Mouse (Mus musculus) hindbrain, embryonic 11.5 days (tissue): ENCODE results near the gene Furin. TPM values are rescaled to one million over a fixed set of nuclear protein-coding genes. Genes with fewer than 3 reads are reported as not detected.
A peak's percentile ranks its signal among the peaks of the same experiment; 100 is the strongest.

Experiments used
- ATAC-seq: fragments of 200-750 bp; cut with Nextera tagmentation; 2 replicates; pipeline ENCODE4 v1.8.0; 2017; ENCODE audit warnings: mild to moderate bottlenecking, moderate TSS enrichment, moderate library complexity; ENCODE audit not compliant: low FRiP score
- DNase-seq: peaks from one replicate; pipeline ENCODE4 v3.0.0-alpha.2; 2015; ENCODE audit warnings: low spot score
- H3K27ac ChIP-seq: fragments of 300-500 bp; sonication (generic); 2 replicates; pipeline ENCODE4 v1.5.1; 2014; ENCODE audit warnings: mild to moderate bottlenecking, low read depth, low read length
- H3K27me3 ChIP-seq: fragments of 300-500 bp; sonication (generic); 2 replicates; pipeline ENCODE4 v1.6.1; 2014; ENCODE audit warnings: mild to moderate bottlenecking, low read length, moderate library complexity, mixed read lengths; ENCODE audit not compliant: control insufficient read depth, insufficient read depth
- H3K36me3 ChIP-seq: fragments of 300-500 bp; sonication (generic); 2 replicates; pipeline ENCODE4 v1.6.1; 2014; ENCODE audit warnings: mild to moderate bottlenecking, low read length, moderate library complexity, mixed read lengths; ENCODE audit not compliant: control insufficient read depth, insufficient read depth
- H3K4me1 ChIP-seq: fragments of 300-500 bp; sonication (generic); replicated peaks from 2 replicates; pipeline ENCODE4 v1.6.1; 2014; ENCODE audit warnings: low read length, mixed read lengths; ENCODE audit not compliant: control insufficient read depth, insufficient read depth
- H3K4me2 ChIP-seq: fragments of 300-500 bp; sonication (generic); replicated peaks from 2 replicates; pipeline ENCODE4 v1.6.1; 2014; ENCODE audit warnings: mild to moderate bottlenecking, low read depth, low read length
- H3K4me3 ChIP-seq: fragments of 300-500 bp; sonication (generic); 2 replicates; pipeline ENCODE4 v1.5.1; 2014; ENCODE audit warnings: low read depth, low read length
- H3K9ac ChIP-seq: fragments of 300-500 bp; sonication (generic); 2 replicates; pipeline ENCODE4 v1.6.1; 2014; ENCODE audit warnings: low read depth, low read length
- H3K9me3 ChIP-seq: fragments of 300-500 bp; sonication (generic); 2 replicates; pipeline ENCODE4 v1.6.1; 2016; ENCODE audit warnings: low read length; ENCODE audit not compliant: control insufficient read depth
- WGBS: fragments of 180-500 bp; shearing (Covaris S2); extraction: QIAGEN DNeasy Blood & Tissue Kit; methylation state at CpG from one replicate; pipeline ENCODE4 v1.1.7; 2014; 5-methylcytosine and 5-hydroxymethylcytosine counted together
- polyA plus RNA-seq: library from polyadenylated mRNA; unstranded; fragments of >200 nt; fragmentation: Nextera tagmentation; extraction: Ambion mirVana; gene quantifications from 2 replicates; pipeline ENCODE4 v1.2.1, GENCODE M21; 2014

Furin gene
- polyA plus RNA-seq, 1 experiment from 2014 or later: 4.1 TPM

GRCm38 (mm10) chr7:80387033-80387632 lies 18.1 kb downstream of the Furin start:
- Histone ChIP-seq H3K36me3 (no peaks in the 10 kb centered on the region), H3K27ac (peak overlapping the region; percentile 48; the same call in 1 of the 2 replicates), H3K27me3 (peaks cover 2% of the 10 kb centered on the region; the same call in 1 of the 2 replicates), H3K4me3 (peak overlapping the region; percentile 21), H3K9ac (peak overlapping the region; percentile 51), H3K9me3 (no peaks in the 10 kb centered on the region), H3K4me2 (peak overlapping the region; percentile 41), H3K4me1 (peaks cover 15% of the 10 kb centered on the region)
- ATAC-seq (no peak; the same call in 1 of the 2 replicates), DNase-seq (peak; percentile 47)
- 20% methylated on average over 17 of the region's 17 CpGs for WGBS

GRCm38 (mm10) chr7:80386235-80386930 lies 18.9 kb downstream of the Furin start:
- peak; percentile 97 for DNase-seq
- H3K4me1 ChIP-seq: peaks cover 15% of the 10 kb centered on the region
- peak; percentile 63 for ATAC-seq
- H3K36me3 ChIP-seq: no peaks in the 10 kb centered on the region
- peak overlapping the region; percentile 29 for H3K4me2 ChIP-seq
- peak overlapping the region; percentile 2; the same call in 1 of the 2 replicates for H3K4me3 ChIP-seq
- no peaks in the 10 kb centered on the region for H3K9me3 ChIP-seq
- 33% methylated on average over 18 of the region's 18 CpGs for WGBS
- no peak overlapping the region for H3K27ac ChIP-seq
- peaks cover 2% of the 10 kb centered on the region; the same call in 1 of the 2 replicates for H3K27me3 ChIP-seq
- H3K9ac ChIP-seq: peak overlapping the region; percentile 39; the same call in 1 of the 2 replicates

- ATAC-seq (no peak), DNase-seq (no peak)
- H3K27me3 ChIP-seq: peaks cover 2% of the 10 kb centered on the region; the same call in 1 of the 2 replicates
- H3K36me3 ChIP-seq: no peaks in the 10 kb centered on the region
- no peak overlapping the region for H3K4me3 ChIP-seq
- no peak overlapping the region for H3K4me2 ChIP-seq
- WGBS: 74% methylated on average over 11 of the region's 11 CpGs
- H3K4me1 ChIP-seq: peaks cover 11% of the 10 kb centered on the region
- H3K27ac ChIP-seq: no peak overlapping the region
- H3K9me3 ChIP-seq: no peaks in the 10 kb centered on the region
- no peak overlapping the region for H3K9ac ChIP-seq
These were observed 22.3 kb downstream of the Furin start for GRCm38 (mm10) chr7:80382919-80383318.

GRCm38 (mm10) chr7:80379531-80379930 lies 25.7 kb downstream of the Furin start:
- 58% methylated on average over 13 of the region's 13 CpGs for WGBS
- no peak overlapping the region for H3K27ac ChIP-seq
- no peak overlapping the region for H3K9ac ChIP-seq
- DNase-seq: peak; percentile 45
- no peaks in the 10 kb centered on the region for H3K4me1 ChIP-seq
- ATAC-seq: no peak
- H3K4me2 ChIP-seq: no peak overlapping the region
- H3K36me3 ChIP-seq: no peaks in the 10 kb centered on the region
- no peak overlapping the region for H3K4me3 ChIP-seq
- no peaks in the 10 kb centered on the region for H3K9me3 ChIP-seq
- peaks cover 2% of the 10 kb centered on the region; the same call in 1 of the 2 replicates for H3K27me3 ChIP-seq

- WGBS: 33% methylated on average over 6 of the region's 6 CpGs
- Histone ChIP-seq H3K9ac (no peak overlapping the region), H3K4me1 (no peaks in the 10 kb centered on the region), H3K27ac (no peak overlapping the region), H3K4me3 (no peak overlapping the region), H3K36me3 (no peaks in the 10 kb centered on the region), H3K9me3 (no peaks in the 10 kb centered on the region), H3K4me2 (no peak overlapping the region), H3K27me3 (no peaks in the 10 kb centered on the region)
- ATAC-seq (no peak), DNase-seq (peak; percentile 82)
These were observed 27.8 kb downstream of the Furin start for GRCm38 (mm10) chr7:80377471-80377870.

GRCm38 (mm10) chr7:80376192-80376591 lies 29.0 kb downstream of the Furin start:
- Histone ChIP-seq H3K27me3 (no peaks in the 10 kb centered on the region), H3K27ac (no peak overlapping the region), H3K36me3 (no peaks in the 10 kb centered on the region), H3K4me1 (no peaks in the 10 kb centered on the region), H3K4me2 (no peak overlapping the region), H3K4me3 (no peak overlapping the region), H3K9me3 (no peaks in the 10 kb centered on the region), H3K9ac (no peak overlapping the region)
- WGBS: 68% methylated on average over 10 of the region's 10 CpGs
- ATAC-seq (no peak), DNase-seq (no peak)

GRCm38 (mm10) chr7:80375376-80376039 lies 29.7 kb downstream of the Furin start:
- 84% methylated on average over 9 of the region's 9 CpGs for WGBS
- Histone ChIP-seq H3K27ac (no peak overlapping the region), H3K36me3 (no peaks in the 10 kb centered on the region), H3K9ac (no peak overlapping the region), H3K4me2 (no peak overlapping the region), H3K4me3 (no peak overlapping the region), H3K4me1 (no peaks in the 10 kb centered on the region), H3K9me3 (no peaks in the 10 kb centered on the region), H3K27me3 (no peaks in the 10 kb centered on the region)
- DNase-seq (no peak), ATAC-seq (no peak)

- Histone ChIP-seq H3K4me1 (no peaks in the 10 kb centered on the region), H3K4me2 (no peak overlapping the region), H3K27ac (no peak overlapping the region), H3K36me3 (no peaks in the 10 kb centered on the region), H3K9ac (no peak overlapping the region), H3K9me3 (no peaks in the 10 kb centered on the region), H3K27me3 (no peaks in the 10 kb centered on the region), H3K4me3 (no peak overlapping the region)
- 97% methylated on average over 3 of the region's 3 CpGs for WGBS
- no peak for DNase-seq
- no peak for ATAC-seq
These were observed 30.5 kb downstream of the Furin start for GRCm38 (mm10) chr7:80374733-80375132.
